Mouse (Mus musculus) kidney, adult 2 months (tissue): ENCODE results near the gene Fam13a. TPM values are rescaled to one million over a fixed set of nuclear protein-coding genes. Genes with fewer than 3 reads are reported as not detected.

Source experiments
- DNase-seq: peaks from one replicate; pipeline ENCODE4 v3.0.0; 2021
- H3K27ac ChIP-seq: fragments of 200-500 bp; 2 replicates; pipeline ENCODE4 v1.5.1; 2012; ENCODE audit warnings: low read depth, low read length, control low read depth, inconsistent platforms; ENCODE audit not compliant: insufficient read depth
- H3K27me3 ChIP-seq: fragments of 200-500 bp; replicated peaks from 2 replicates; pipeline ENCODE4 v1.6.1; 2012; ENCODE audit warnings: mild to moderate bottlenecking, moderate library complexity, low read length, inconsistent platforms; ENCODE audit not compliant: control insufficient read depth, insufficient read depth
- H3K36me3 ChIP-seq: fragments of 200-500 bp; 2 replicates; pipeline ENCODE4 v1.6.1; 2012; ENCODE audit warnings: mild to moderate bottlenecking, moderate library complexity, low read length, inconsistent platforms; ENCODE audit not compliant: control insufficient read depth, insufficient read depth
- H3K4me1 ChIP-seq: fragments of 200-500 bp; 2 replicates; pipeline ENCODE4 v1.6.1; 2011; ENCODE audit warnings: low read length; ENCODE audit not compliant: control insufficient read depth, insufficient read depth
- H3K4me3 ChIP-seq: fragments of 200-500 bp; 2 replicates; pipeline ENCODE4 v1.5.1; 2011; ENCODE audit warnings: mild to moderate bottlenecking, low read depth, low read length, control low read depth; ENCODE audit not compliant: insufficient read depth
- CTCF ChIP-seq: fragments of 200-500 bp; conservative IDR thresholded peaks from 2 replicates; pipeline ENCODE4 v1.5.1; 2011; ENCODE audit warnings: low read depth, mild to moderate bottlenecking, control low read depth, low read length, moderate library complexity, mixed read lengths; ENCODE audit not compliant: insufficient read depth, insufficient read length
- POLR2A ChIP-seq: fragments of 200-500 bp; IDR thresholded peaks from one replicate; pipeline ENCODE4 v1.6.1; 2011; ENCODE audit warnings: low read depth, low read length, control low read depth
- WGBS: fragments of 180-500 bp; shearing (Covaris S2); methylation state at CpG from one replicate; pipeline ENCODE4 v1.1.7; 2018; 5-methylcytosine and 5-hydroxymethylcytosine counted together
- polyA plus RNA-seq: library from polyadenylated mRNA; depleted of rRNA; stranded (reverse); fragments of >200 nt; gene quantifications from 2 replicates; pipeline ENCODE4 v1.2.3, GENCODE M21; 2012; rRNA removed

Gene Fam13a
- polyA plus RNA-seq, 1 experiment, result 22.5 TPM

DNA sequence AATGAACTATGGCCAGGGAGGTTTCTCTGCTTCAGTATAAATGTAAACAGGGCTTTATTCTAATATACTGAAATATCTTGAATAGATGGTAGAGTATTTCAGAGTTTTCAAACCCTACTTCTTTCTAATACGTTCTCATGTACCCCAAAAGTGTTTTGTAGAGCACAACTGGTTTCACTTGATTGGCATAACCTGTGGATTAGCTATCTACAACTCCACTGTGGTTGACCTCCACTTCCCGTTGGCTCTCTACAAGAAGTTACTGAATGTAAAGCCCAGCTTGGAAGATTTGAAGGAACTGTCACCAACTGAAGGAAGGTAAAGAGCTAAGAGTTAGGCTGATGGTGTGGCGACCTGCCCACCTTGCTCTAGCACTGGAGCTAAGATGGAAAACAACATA is 134.4 kb downstream of the Fam13a start:
- H3K36me3 ChIP-seq, result peaks cover 14% of the 10 kb centered on the region
- DNase-seq, result no peak
- H3K4me3 ChIP-seq, result no peak overlapping the region
- TF ChIP-seq POLR2A (no peak), CTCF (no peak)
- H3K4me1 ChIP-seq, result no peaks in the 10 kb centered on the region
- 93% methylated on average over 3 of the region's 3 CpGs for WGBS
- H3K27ac ChIP-seq, result no peak overlapping the region
- no peaks in the 10 kb centered on the region for H3K27me3 ChIP-seq

DNA sequence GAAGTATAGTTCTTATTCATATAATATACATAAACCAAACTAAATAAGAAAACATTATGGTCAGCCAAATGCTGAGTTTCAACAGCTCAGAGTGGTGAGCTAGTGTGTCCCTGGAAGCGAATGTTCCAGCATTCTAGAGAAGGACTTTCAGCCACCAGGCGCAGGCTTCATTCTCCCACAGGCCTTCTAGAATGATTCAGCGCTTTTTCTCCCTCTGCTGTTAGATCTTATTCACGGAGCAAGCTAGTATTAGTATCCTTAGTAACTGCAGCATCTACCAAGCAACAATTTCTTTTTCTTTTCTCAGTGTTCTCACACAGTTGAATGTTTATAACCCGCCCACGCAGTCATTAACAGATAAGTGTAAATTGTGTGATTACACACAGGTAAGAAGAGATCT is 142.1 kb downstream of the Fam13a start:
- Histone ChIP-seq H3K27ac (no peak overlapping the region), H3K27me3 (no peaks in the 10 kb centered on the region), H3K4me3 (no peak overlapping the region), H3K4me1 (no peaks in the 10 kb centered on the region), H3K36me3 (peaks cover 3% of the 10 kb centered on the region; the same call in 1 of the 2 replicates)
- TF ChIP-seq POLR2A, result no peak
- no peak for TF ChIP-seq CTCF
- WGBS, result 74% methylated on average over 6 of the region's 6 CpGs
- DNase-seq, result no peak

Other genes with a start within 250 kb of the Fam13a start
- 28.9 and 31.1 TPM in 2 replicates for gene Herc3, start 193.1 kb downstream of the Fam13a start, polyA plus RNA-seq
- 6.0 and 7.1 TPM in 2 replicates for gene Nap1l5, start 117.5 kb downstream of the Fam13a start, polyA plus RNA-seq
- 2.7 and 2.8 TPM in 2 replicates for gene Tigd2, start 184.3 kb upstream of the Fam13a start, polyA plus RNA-seq